Mouse (Mus musculus) lung, adult 10 weeks (tissue): ENCODE measurements around the gene Gm3532. TPM values are rescaled to one million over a fixed set of nuclear protein-coding genes. Genes with fewer than 3 reads are reported as not detected.

ENCODE experiments used
- polyA plus RNA-seq: library from polyadenylated mRNA; stranded (reverse); fragments of 350-450 nt; fragmentation: Illumina TruSeq; extraction: RNeasy Lipid Tissue Mini Kit (QIAGEN cat#74804); gene quantifications from one replicate; pipeline ENCODE4 v1.2.3, GENCODE M21; 2014; ENCODE audit warnings: low read depth, low replicate concordance; ENCODE audit not compliant: insufficient read depth

Gene Gm3532
- polyA plus RNA-seq = not detected

DNA sequence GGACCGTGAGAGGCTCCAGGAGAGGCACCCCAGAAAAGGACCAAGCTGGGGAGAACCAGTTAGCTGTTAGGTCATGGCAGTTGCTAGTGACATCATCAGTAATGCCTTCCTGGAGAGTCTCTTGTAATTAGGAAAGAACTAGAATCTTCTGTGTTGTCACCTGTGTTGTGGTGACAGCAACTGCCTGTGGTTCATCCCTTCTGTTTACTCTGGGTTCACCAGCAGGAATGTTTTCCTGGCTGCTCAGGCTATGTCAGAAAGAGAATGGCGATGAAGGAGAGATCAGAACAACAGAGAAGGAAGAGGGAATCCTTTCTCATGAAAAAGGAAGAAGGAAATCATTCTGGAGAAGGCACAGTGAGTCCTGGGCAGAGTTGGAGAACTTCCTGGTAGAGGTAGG, at the start of gene Gm3532:
Gm3532 (plus strand) TSS at position 301 of the 400 bp plus-strand sequence.

DNA sequence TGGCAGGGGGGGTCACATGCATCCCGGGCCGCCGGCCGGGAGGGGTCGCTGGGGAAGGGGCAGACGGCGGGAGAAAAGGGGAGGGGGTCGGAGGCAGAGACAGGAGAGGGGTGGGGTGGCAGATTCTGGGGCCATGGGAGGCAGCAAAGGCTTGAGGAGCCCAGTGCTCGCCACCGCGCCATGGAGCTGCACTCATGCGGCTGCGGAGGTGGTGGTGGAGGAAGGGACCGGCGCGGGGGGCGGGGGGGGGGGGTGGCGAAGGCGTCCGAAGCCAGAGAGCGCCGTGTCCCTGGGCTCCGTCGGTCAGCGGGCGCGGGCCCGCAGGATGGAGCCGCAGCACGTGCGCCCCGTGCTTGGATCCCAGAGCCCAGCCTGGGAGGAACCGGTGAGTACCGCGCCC, 36.9 kb upstream of the Gm3532 start, which contains the start of gene Gm3488:
Gm3488 (plus strand) TSS at position 301 of the 400 bp plus-strand sequence.

Other genes with a start within 250 kb of the Gm3532 start
- gene Gm3542, start 203.6 kb upstream of the Gm3532 start, polyA plus RNA-seq = not detected
- 0.28 TPM for gene Gm3500, start 149.4 kb upstream of the Gm3532 start, polyA plus RNA-seq
- not detected for gene Gm3194, start 83.0 kb upstream of the Gm3532 start, polyA plus RNA-seq
- not detected for gene Gm8246, start 60.7 kb upstream of the Gm3532 start, polyA plus RNA-seq
- not detected for gene Gm3187, start 54.3 kb upstream of the Gm3532 start, polyA plus RNA-seq
- gene Gm3488, start 36.8 kb upstream of the Gm3532 start, polyA plus RNA-seq = 0.15 TPM
- gene Gm8265, start 94.5 kb downstream of the Gm3532 start, polyA plus RNA-seq = not detected
- gene Gm9603, start 149.0 kb downstream of the Gm3532 start, polyA plus RNA-seq = not detected
- gene Gm3373, start 203.1 kb downstream of the Gm3532 start, polyA plus RNA-seq = not detected